Mouse (Mus musculus): ENCODE data around the gene Slc7a6.

GRCm38 (mm10) chr8:106138616-106139015, 30.0 kb upstream of the Slc7a6 start:
- no peak for TF ChIP-seq EP300 (IDR thresholded peaks at IDR 0.05; ENCODE audit: low read depth)
- no peak for TF ChIP-seq CTCF (IDR thresholded peaks at IDR 0.05; ENCODE audit: low read depth)

All from liver, postnatal 0 days (tissue).